In the genomic region with DNA sequence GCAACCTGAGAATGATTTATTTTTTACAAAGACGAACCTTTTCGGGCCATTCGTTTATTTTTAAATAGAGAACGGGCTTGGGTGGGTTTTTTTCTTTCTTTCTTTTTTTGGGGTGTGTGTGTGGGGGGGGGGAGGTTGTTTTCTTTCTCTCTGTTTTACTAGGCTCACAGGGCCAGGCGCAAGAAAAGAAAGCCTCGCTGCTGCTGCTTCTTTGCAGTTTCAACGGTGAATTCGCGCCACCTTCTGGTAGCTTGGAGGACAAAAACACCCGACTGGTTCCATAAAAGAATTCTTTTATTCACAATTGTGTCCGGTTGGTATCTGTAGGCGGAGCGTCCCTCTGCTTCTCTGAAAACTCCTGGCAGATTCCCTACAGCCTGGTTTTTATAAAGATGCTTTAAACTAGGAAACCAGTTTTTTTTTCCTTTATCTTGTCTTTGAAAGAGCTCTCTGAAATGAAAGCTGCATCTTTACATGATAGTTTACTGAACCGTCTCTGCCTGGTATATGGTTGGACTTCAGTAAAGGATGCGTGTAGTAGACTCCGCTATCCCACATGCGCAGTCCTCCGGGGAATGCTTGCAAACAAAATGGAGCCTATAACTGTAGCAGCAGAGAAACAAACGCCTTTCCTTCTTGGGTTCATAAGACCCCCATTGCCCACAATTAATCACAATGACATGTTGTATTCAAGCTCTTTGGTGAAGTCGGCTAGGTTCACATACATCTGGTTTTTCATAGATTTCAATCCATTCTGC, we compare ENCODE assay signal across 8 mouse cellular contexts.
DNase-seq lines count a peak whose midpoint lies in the region; ATAC-seq and TF ChIP-seq lines count a peak whose summit lies in the region.

No protein-coding gene starts in this region.

- 19% methylated on average over 20 of the region's 20 CpGs for WGBS in liver, postnatal 0 days (ENCODE audit: insufficient replicate concordance)

- H3K27me3 ChIP-seq in C2C12 (ENCODE audit: control insufficient read depth, insufficient read depth, insufficient read length), result no peaks in the 10 kb centered on the region
- peaks cover 45% of the 10 kb centered on the region for H3K27me3 ChIP-seq in liver, postnatal 0 days (ENCODE audit: insufficient read depth, low read length)

- no peak overlapping the region for H3ac ChIP-seq in C2C12 (ENCODE audit: control insufficient read depth, insufficient read length, low read depth)

- no peak for TF ChIP-seq POLR2A in embryonic fibroblast, embryonic 13.5 days (IDR thresholded peaks at IDR 0.05; ENCODE audit: low read depth, low read length)

- no peak for ATAC-seq in liver, postnatal 0 days

- no peak overlapping the region for H3K27ac ChIP-seq in embryonic fibroblast, embryonic 13.5 days (ENCODE audit: insufficient read depth, low read length)
- no peak overlapping the region for H3K27ac ChIP-seq in liver, postnatal 0 days (ENCODE audit: low read depth)

- no peak overlapping the region for H3K4me2 ChIP-seq in liver, postnatal 0 days (ENCODE audit: low read depth, low read length)

- peak; percentile 91 for DNase-seq in brain, adult 2 months (ENCODE audit: low read depth, low spot score)
- DNase-seq in heart, postnatal 14 days, result peak; percentile 73 to 82
- DNase-seq in kidney, postnatal 4 days, result peak; percentile 86 to 89
- peak; percentile 59 for DNase-seq in liver, postnatal 0 days
- DNase-seq in ovary, postnatal 10 days (ENCODE audit: low spot score), result peak; percentile 15
- DNase-seq in urinary bladder, postnatal 10 days (ENCODE audit: low spot score), result peak; percentile 31

- no peaks in the 10 kb centered on the region for H3K4me1 ChIP-seq in embryonic fibroblast, embryonic 13.5 days (ENCODE audit: control insufficient read depth, insufficient read depth, low read length)
- H3K4me1 ChIP-seq in liver, postnatal 0 days (ENCODE audit: insufficient read depth), result no peaks in the 10 kb centered on the region

- H3K9me3 ChIP-seq in liver, postnatal 0 days (ENCODE audit: low read length), result no peaks in the 10 kb centered on the region

- intact Hi-C loops in heart, postnatal 14 days (cut with DNase I), result loop anchor here (2.0 to 10.0 kb wide), 3 partner anchors 224 to 594 kb away; no protein-coding TSS in a partner anchor

- H3K79me3 ChIP-seq in C2C12 (ENCODE audit: low read depth), result no peaks in the 10 kb centered on the region

- no peak overlapping the region for H3K9ac ChIP-seq in liver, postnatal 0 days (replicated peaks)

- peak; percentile 7 for TF ChIP-seq CTCF in C2C12 (IDR thresholded peaks at IDR 0.05; ENCODE audit: control insufficient read depth, insufficient read depth, insufficient read length)
- TF ChIP-seq CTCF in embryonic fibroblast, embryonic 13.5 days (IDR thresholded peaks at IDR 0.05; ENCODE audit: borderline replicate concordance, insufficient read depth, low read length), result peak; percentile 44; the same call in 1 of the 2 replicates
- TF ChIP-seq CTCF in liver, postnatal 0 days (IDR thresholded peaks at IDR 0.05; ENCODE audit: low read depth), result peak; percentile 71

- no peak overlapping the region for H3K4me3 ChIP-seq in C2C12 (ENCODE audit: insufficient read depth, poor library complexity, severe bottlenecking)
- no peak overlapping the region for H3K4me3 ChIP-seq in embryonic fibroblast, embryonic 13.5 days (ENCODE audit: insufficient read depth, low read length)
- no peak overlapping the region for H3K4me3 ChIP-seq in liver, postnatal 0 days (ENCODE audit: low read depth, low read length)

- H3K36me3 ChIP-seq in C2C12 (ENCODE audit: control insufficient read depth, insufficient read depth), result no peaks in the 10 kb centered on the region
- H3K36me3 ChIP-seq in liver, postnatal 0 days (replicated peaks; ENCODE audit: insufficient read depth, low read length), result no peaks in the 10 kb centered on the region

- TF ChIP-seq EP300 in liver, postnatal 0 days (IDR thresholded peaks at IDR 0.05; ENCODE audit: low read depth), result no peak

- no peaks in the 10 kb centered on the region for H3K79me2 ChIP-seq in C2C12 (ENCODE audit: control insufficient read depth, insufficient read depth)

TF ChIP-seq in C2C12, 6 proteins besides CTCF, POLR2A, EP300 and RAD21:
- TF ChIP-seq MYOD1 (IDR thresholded peaks at IDR 0.05; ENCODE audit: control insufficient read depth, insufficient read length, low read depth) (no peak), MAX (IDR thresholded peaks at IDR 0.05) (no peak), FOSL1 (IDR thresholded peaks at IDR 0.05; ENCODE audit: insufficient read depth, low read length, poor library complexity, severe bottlenecking) (no peak), MYOG (IDR thresholded peaks at IDR 0.05; ENCODE audit: control insufficient read depth, extremely low read depth, insufficient read length) (no peak), USF1 (IDR thresholded peaks at IDR 0.05; ENCODE audit: low read depth) (no peak), CEBPB (IDR thresholded peaks at IDR 0.05; ENCODE audit: low read depth) (no peak)

Comparison
In these comparisons a context has a peak if more than half of its experiments do, and no peak if none do; other contexts are left out.
1. CTCF ChIP-seq: peak in every context shown above with its lines; median percentile 71 in liver, postnatal 0 days; 44 in embryonic fibroblast, embryonic 13.5 days; 7 in C2C12.
2. DNase-seq: peak in every context shown above with its lines; median percentile 91 in brain, adult 2 months; 88 in kidney, postnatal 4 days; 78 in heart, postnatal 14 days; 59 in liver, postnatal 0 days; 31 in urinary bladder, postnatal 10 days; 15 in ovary, postnatal 10 days.